In genomic region chr6:33126574-33126973, GRCm38 (mm10) we compare ENCODE assay signal across 8 mouse cellular contexts.
DNase-seq lines count a peak whose midpoint lies in the region; ATAC-seq lines count a peak whose summit lies in the region.

No protein-coding gene starts in this region.

- ATAC-seq in kidney, embryonic 15.5 days (replicated peaks; ENCODE audit: low FRiP score), result no peak
- 0 out of 2 replicates have a peak, but pooled peaks have one; percentile 36 for ATAC-seq in limb, embryonic 13.5 days (ENCODE audit: low FRiP score, low read depth)

- H3K27ac ChIP-seq in kidney, embryonic 15.5 days, result no peak overlapping the region
- no peak overlapping the region for H3K27ac ChIP-seq in limb, embryonic 13.5 days

- H3K4me3 ChIP-seq in kidney, embryonic 15.5 days (replicated peaks), result no peak overlapping the region
- no peak overlapping the region for H3K4me3 ChIP-seq in limb, embryonic 13.5 days

- no peak overlapping the region for H3K4me2 ChIP-seq in kidney, embryonic 15.5 days
- H3K4me2 ChIP-seq in limb, embryonic 13.5 days (replicated peaks), result no peak overlapping the region

- H3K27me3 ChIP-seq in kidney, embryonic 15.5 days, result no peaks in the 10 kb centered on the region
- no peaks in the 10 kb centered on the region for H3K27me3 ChIP-seq in limb, embryonic 13.5 days

- H3K36me3 ChIP-seq in kidney, embryonic 15.5 days, result no peaks in the 10 kb centered on the region
- H3K36me3 ChIP-seq in limb, embryonic 13.5 days, result no peaks in the 10 kb centered on the region

- WGBS in kidney, embryonic 15.5 days, result 10% methylated on average over 8 of the region's 8 CpGs
- 5% methylated on average over 8 of the region's 8 CpGs for WGBS in limb, embryonic 13.5 days

- peak; percentile 57 for DNase-seq in kidney, adult 11 months
- DNase-seq in cerebellum, adult 11-12 months, result peak; percentile 47
- peak; percentile 44 to 47 for DNase-seq in frontal cortex, postnatal 25 days (ENCODE audit: low spot score in 2 of 2)
- peak; percentile 82 for DNase-seq in kidney, adult 18-20 months
- DNase-seq in ovary, adult 18-20 months (ENCODE audit: low spot score), result peak; percentile 40
- peak; percentile 60 to 82 for DNase-seq in thymus, postnatal 10 days (ENCODE audit: low spot score in 2 of 2)

- no peak overlapping the region for H3K9ac ChIP-seq in kidney, embryonic 15.5 days
- H3K9ac ChIP-seq in limb, embryonic 13.5 days, result no peak overlapping the region

- H3K4me1 ChIP-seq in kidney, embryonic 15.5 days, result no peaks in the 10 kb centered on the region
- H3K4me1 ChIP-seq in limb, embryonic 13.5 days, result no peaks in the 10 kb centered on the region

- no peaks in the 10 kb centered on the region for H3K9me3 ChIP-seq in kidney, embryonic 15.5 days (replicated peaks)
- H3K9me3 ChIP-seq in limb, embryonic 13.5 days, result no peaks in the 10 kb centered on the region
